Mouse (Mus musculus): ENCODE data around the gene Cacna1c.
A peak's percentile ranks its signal among the peaks of the same experiment; 100 is the strongest.

GRCm38 (mm10) chr6:119186658-119187057, 9.6 kb downstream of the Cacna1c start:
- TF ChIP-seq CTCF (IDR thresholded peaks at IDR 0.05; ENCODE audit: borderline replicate concordance, insufficient read depth, low read depth, low read length) (peak; percentile 52; the same call in 1 of the 2 replicates), POLR2A (IDR thresholded peaks at IDR 0.05; ENCODE audit: borderline replicate concordance, insufficient read depth, low read length) (no peak)
